Mouse (Mus musculus) limb, embryonic 11.5 days (tissue): ENCODE data around the gene Slc4a8. TPM values are rescaled to one million over a fixed set of nuclear protein-coding genes. Genes with fewer than 3 reads are reported as not detected.

Experiments used
- ATAC-seq: fragments of 200-750 bp; cut with Nextera tagmentation; 2 replicates; pipeline ENCODE4 v1.8.0; 2017; ENCODE audit warnings: low read depth; ENCODE audit not compliant: insufficient number of reproducible peaks, low FRiP score, low TSS enrichment
- DNase-seq: peaks from one replicate; pipeline ENCODE4 v3.0.0-alpha.2; 2015; ENCODE audit warnings: low spot score
- H3K27ac ChIP-seq: fragments of 300-500 bp; sonication (generic); replicated peaks from 2 replicates; pipeline ENCODE4 v1.5.1; 2014; ENCODE audit warnings: low read depth, mild to moderate bottlenecking, low read length
- H3K27me3 ChIP-seq: fragments of 300-500 bp; sonication (generic); 2 replicates; pipeline ENCODE4 v1.6.1; 2014; ENCODE audit warnings: mild to moderate bottlenecking, low read length, mixed read lengths; ENCODE audit not compliant: control insufficient read depth, insufficient read depth
- H3K36me3 ChIP-seq: fragments of 300-500 bp; sonication (generic); 2 replicates; pipeline ENCODE4 v1.6.1; 2014; ENCODE audit warnings: mild to moderate bottlenecking, low read length, moderate library complexity, mixed read lengths; ENCODE audit not compliant: control insufficient read depth, insufficient read depth
- H3K4me1 ChIP-seq: fragments of 300-500 bp; sonication (generic); 2 replicates; pipeline ENCODE4 v1.6.1; 2014; ENCODE audit warnings: low read length, mixed read lengths; ENCODE audit not compliant: control insufficient read depth, insufficient read depth
- H3K4me2 ChIP-seq: fragments of 300-500 bp; sonication (generic); 2 replicates; pipeline ENCODE4 v1.6.1; 2014; ENCODE audit warnings: low read depth, mild to moderate bottlenecking, moderate library complexity; ENCODE audit not compliant: severe bottlenecking
- H3K4me3 ChIP-seq: fragments of 300-500 bp; sonication (generic); 2 replicates; pipeline ENCODE4 v1.5.1; 2014; ENCODE audit warnings: low read depth, low read length
- H3K9ac ChIP-seq: fragments of 300-500 bp; sonication (generic); 2 replicates; pipeline ENCODE4 v1.6.1; 2014; ENCODE audit warnings: mild to moderate bottlenecking, low read length
- H3K9me3 ChIP-seq: fragments of 300-500 bp; sonication (generic); 2 replicates; pipeline ENCODE4 v1.6.1; 2016; ENCODE audit warnings: low read length; ENCODE audit not compliant: control insufficient read depth
- WGBS: fragments of 180-500 bp; shearing (Covaris S2); extraction: QIAGEN DNeasy Blood & Tissue Kit; methylation state at CpG from one replicate; pipeline ENCODE4 v1.1.7; 2014; 5-methylcytosine and 5-hydroxymethylcytosine counted together
- polyA plus RNA-seq: library from polyadenylated mRNA; unstranded; fragments of >200 nt; fragmentation: Nextera tagmentation; extraction: Ambion mirVana; gene quantifications from 2 replicates; pipeline ENCODE4 v1.2.1, GENCODE M21; 2014

Slc4a8 gene
- polyA plus RNA-seq, 1 experiment from 2014 or later, result 6.6 TPM

DNA sequence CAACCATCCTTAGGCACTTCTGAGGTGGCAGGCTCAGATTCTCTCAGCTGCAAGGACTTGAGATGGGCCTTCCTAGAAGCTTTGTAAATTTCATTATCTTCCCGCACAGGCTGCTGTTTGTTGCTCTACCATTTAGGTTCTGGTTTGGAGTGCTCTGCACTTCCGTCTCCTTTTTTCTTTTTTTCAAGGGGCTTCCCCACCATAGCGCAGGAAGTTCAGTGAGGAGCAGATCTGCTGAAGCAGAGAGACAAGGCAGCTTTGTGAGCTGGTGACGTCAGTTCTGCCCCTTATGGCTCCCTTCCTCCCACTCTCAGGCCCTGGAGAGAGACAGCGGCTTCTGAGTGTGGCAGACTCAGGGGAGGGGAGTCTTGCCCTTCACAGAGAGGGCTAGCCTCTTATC, 29.0 kb upstream of the Slc4a8 start:
- Histone ChIP-seq H3K9ac (no peak overlapping the region), H3K4me3 (no peak overlapping the region), H3K27ac (no peak overlapping the region), H3K4me2 (no peak overlapping the region), H3K9me3 (no peaks in the 10 kb centered on the region), H3K4me1 (0 out of 2 replicates have a peak, but pooled peaks cover 2% of the 10 kb centered on the region), H3K27me3 (peaks cover 37% of the 10 kb centered on the region), H3K36me3 (no peaks in the 10 kb centered on the region)
- WGBS, result 39% methylated on average over 5 of the region's 5 CpGs
- ATAC-seq (no peak), DNase-seq (no peak)

- no peak overlapping the region for H3K27ac ChIP-seq
- 90% methylated on average over 14 of the region's 15 CpGs for WGBS
- no peak overlapping the region for H3K4me3 ChIP-seq
- H3K36me3 ChIP-seq, result no peaks in the 10 kb centered on the region
- peaks cover 11% of the 10 kb centered on the region; the same call in 1 of the 2 replicates for H3K27me3 ChIP-seq
- no peaks in the 10 kb centered on the region for H3K4me1 ChIP-seq
- no peak overlapping the region for H3K9ac ChIP-seq
- no peaks in the 10 kb centered on the region for H3K9me3 ChIP-seq
- DNase-seq, result no peak
- ATAC-seq, result no peak
- no peak overlapping the region for H3K4me2 ChIP-seq
Observed at GRCm38 (mm10) chr15:100735095-100735952, 26.2 kb upstream of the Slc4a8 start.

DNA sequence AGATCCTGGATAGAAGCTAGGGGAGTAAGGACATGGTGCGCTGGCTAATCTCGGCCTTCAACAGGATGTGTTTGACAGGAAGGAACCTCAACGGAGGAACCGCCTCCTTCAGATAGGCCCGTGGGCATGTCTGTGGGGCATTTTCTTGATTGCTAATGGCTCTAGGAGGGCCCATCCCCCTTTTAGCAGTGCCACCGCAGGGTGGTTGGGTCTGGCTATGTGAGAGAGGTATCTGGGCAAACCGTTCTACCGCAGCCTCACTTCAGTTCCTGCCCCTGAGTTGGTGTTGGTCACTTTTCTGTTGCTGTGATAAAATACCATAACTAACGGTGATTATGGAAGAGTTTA, 25.6 kb upstream of the Slc4a8 start:
- no peak overlapping the region for H3K27ac ChIP-seq
- ATAC-seq, result no peak
- H3K9me3 ChIP-seq, result no peaks in the 10 kb centered on the region
- WGBS, result 86% methylated on average over 9 of the region's 9 CpGs
- H3K4me1 ChIP-seq, result no peaks in the 10 kb centered on the region
- no peaks in the 10 kb centered on the region for H3K36me3 ChIP-seq
- H3K4me2 ChIP-seq, result no peak overlapping the region
- no peak overlapping the region for H3K4me3 ChIP-seq
- peaks cover 7% of the 10 kb centered on the region; the same call in 1 of the 2 replicates for H3K27me3 ChIP-seq
- H3K9ac ChIP-seq, result no peak overlapping the region
- DNase-seq, result no peak

DNA sequence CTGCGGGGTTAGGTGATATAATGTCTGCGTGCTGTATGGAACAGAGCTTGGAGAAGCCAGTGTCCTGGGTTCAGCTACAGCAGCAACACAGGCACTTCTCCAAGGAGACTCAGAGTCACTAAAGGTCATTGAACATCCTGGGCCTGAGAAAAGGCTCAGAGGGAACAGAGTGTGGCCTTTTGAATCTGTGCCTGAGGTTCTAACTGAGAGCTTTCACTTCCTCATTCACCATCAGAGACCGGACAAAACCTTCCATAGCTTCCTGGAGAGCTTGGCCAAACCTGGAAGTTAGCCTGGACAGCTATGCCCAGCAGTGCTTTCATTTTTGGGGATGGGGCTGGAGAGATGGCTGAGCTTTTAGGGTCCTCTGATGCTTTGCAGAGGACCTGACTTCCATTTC, 23.9 kb upstream of the Slc4a8 start:
- WGBS, result 88% methylated on average over 3 of the region's 3 CpGs
- H3K9me3 ChIP-seq, result no peaks in the 10 kb centered on the region
- ATAC-seq (no peak), DNase-seq (no peak)
- no peak overlapping the region for H3K4me2 ChIP-seq
- no peak overlapping the region for H3K9ac ChIP-seq
- H3K36me3 ChIP-seq, result no peaks in the 10 kb centered on the region
- H3K4me3 ChIP-seq, result no peak overlapping the region
- H3K4me1 ChIP-seq, result no peaks in the 10 kb centered on the region
- H3K27me3 ChIP-seq, result no peaks in the 10 kb centered on the region
- no peak overlapping the region for H3K27ac ChIP-seq

DNA sequence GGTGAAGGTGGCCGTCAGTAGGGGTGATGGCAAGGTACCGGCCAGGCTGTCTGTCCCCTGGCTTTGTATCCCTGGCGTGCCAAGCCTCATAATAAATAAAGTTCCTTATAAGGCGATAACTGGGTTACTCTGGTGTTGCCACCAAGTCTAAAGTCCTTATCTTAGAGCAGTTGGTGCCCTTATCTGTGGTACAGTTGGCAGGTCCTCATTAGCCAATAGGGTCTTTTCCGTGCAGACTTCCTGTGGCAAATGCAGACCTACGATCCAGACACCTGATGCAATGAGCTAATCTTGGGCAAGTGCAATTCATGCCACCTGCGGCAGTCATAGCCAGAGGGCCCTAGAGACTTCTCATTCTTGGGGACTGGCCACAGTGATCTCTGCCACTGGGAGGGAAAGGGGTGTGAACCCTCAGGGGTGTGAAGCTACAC, 23.2 kb upstream of the Slc4a8 start:
- no peak overlapping the region for H3K4me2 ChIP-seq
- ATAC-seq, result no peak
- no peak for DNase-seq
- 84% methylated on average over 7 of the region's 7 CpGs for WGBS
- no peak overlapping the region for H3K9ac ChIP-seq
- no peaks in the 10 kb centered on the region for H3K4me1 ChIP-seq
- no peak overlapping the region for H3K27ac ChIP-seq
- H3K27me3 ChIP-seq, result no peaks in the 10 kb centered on the region
- H3K9me3 ChIP-seq, result no peaks in the 10 kb centered on the region
- H3K36me3 ChIP-seq, result no peaks in the 10 kb centered on the region
- no peak overlapping the region for H3K4me3 ChIP-seq

GRCm38 (mm10) chr15:100739442-100739841, 22.1 kb upstream of the Slc4a8 start:
- no peak for ATAC-seq
- no peak overlapping the region for H3K27ac ChIP-seq

GRCm38 (mm10) chr15:100743238-100743637, 18.3 kb upstream of the Slc4a8 start:
- 0 out of 2 replicates have a peak, but pooled peaks cover 3% of the 10 kb centered on the region for H3K4me1 ChIP-seq
- no peak overlapping the region for H3K27ac ChIP-seq
- no peak overlapping the region for H3K4me3 ChIP-seq
- 89% methylated on average over 6 of the region's 6 CpGs for WGBS
- H3K36me3 ChIP-seq, result no peaks in the 10 kb centered on the region
- no peak overlapping the region for H3K4me2 ChIP-seq
- no peaks in the 10 kb centered on the region for H3K9me3 ChIP-seq
- ATAC-seq (no peak), DNase-seq (no peak)
- H3K9ac ChIP-seq, result no peak overlapping the region
- H3K27me3 ChIP-seq, result no peaks in the 10 kb centered on the region

More at GRCm38 (mm10) chr15:100739442-100739841, 22.1 kb upstream of the Slc4a8 start:
- WGBS, result 88% methylated on average over 6 of the region's 6 CpGs
- Histone ChIP-seq H3K4me2 (no peak overlapping the region), H3K27me3 (no peaks in the 10 kb centered on the region), H3K9me3 (no peaks in the 10 kb centered on the region), H3K4me3 (no peak overlapping the region), H3K36me3 (no peaks in the 10 kb centered on the region), H3K9ac (no peak overlapping the region), H3K4me1 (no peaks in the 10 kb centered on the region)
- DNase-seq, result no peak

DNA sequence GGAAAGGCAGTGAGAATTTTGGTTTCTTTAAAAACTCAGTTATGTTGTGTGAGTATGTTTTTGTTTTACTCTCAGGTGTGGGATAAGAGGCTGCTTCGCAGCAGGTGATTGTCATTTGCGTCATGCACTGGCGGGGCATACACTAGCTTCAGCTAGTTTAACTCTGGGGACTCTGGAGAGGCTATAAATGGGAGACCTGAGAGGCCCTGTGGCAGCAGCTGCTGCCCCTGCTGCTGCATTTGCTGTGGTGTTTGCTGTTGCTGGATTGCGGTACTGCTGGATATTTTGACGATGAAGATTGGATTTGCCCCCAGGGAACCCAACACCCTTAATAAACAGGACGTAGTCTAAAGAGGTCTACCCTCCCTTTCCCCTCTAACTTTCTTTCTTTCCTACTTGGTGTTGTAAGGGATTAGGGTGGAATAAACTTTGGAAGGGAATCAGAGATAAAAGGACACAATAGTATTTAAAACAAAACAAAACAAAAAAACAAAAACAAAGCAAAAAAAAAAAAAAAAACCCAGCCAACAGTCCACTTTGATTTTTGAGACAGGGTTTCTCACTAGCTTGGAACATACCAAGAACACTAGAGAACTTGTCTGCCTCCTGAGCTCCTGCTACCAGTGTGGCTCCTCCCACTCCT, 14.9 kb upstream of the Slc4a8 start:
- no peak overlapping the region for H3K27ac ChIP-seq
- DNase-seq (no peak), ATAC-seq (no peak)
- H3K4me1 ChIP-seq, result 0 out of 2 replicates have a peak, but pooled peaks cover 3% of the 10 kb centered on the region
- peak overlapping the region; percentile 13; the same call in 1 of the 2 replicates for H3K4me2 ChIP-seq
- H3K27me3 ChIP-seq, result no peaks in the 10 kb centered on the region
- no peak overlapping the region for H3K9ac ChIP-seq
- 35% methylated on average over 6 of the region's 6 CpGs for WGBS
- H3K4me3 ChIP-seq, result peak overlapping the region; percentile 20; the same call in 1 of the 2 replicates
- no peaks in the 10 kb centered on the region for H3K9me3 ChIP-seq
- H3K36me3 ChIP-seq, result no peaks in the 10 kb centered on the region
